ENCODE assay signal across 12 mouse cellular contexts in the genomic region with DNA sequence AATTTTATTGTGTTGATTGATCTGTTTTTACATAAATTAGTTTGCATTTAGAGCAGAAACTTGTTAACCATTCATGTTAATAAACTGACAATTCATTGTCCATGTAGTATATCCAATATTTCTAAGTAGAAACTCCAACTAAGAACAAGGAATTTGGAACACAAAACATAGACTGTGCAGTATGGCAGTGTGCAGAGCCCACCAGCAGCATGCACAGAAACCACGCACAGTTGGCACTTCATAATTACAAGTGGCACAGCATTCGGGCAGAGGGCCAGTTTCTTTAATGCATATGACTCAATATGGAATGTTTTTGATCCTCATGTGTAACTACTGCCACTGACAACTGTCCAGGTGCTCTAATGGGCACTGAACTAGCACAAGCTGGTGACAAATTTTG.
"Had no signal": no experiment of that assay in that cellular context is flagged by ENCODE, and none has a peak within 500 bp of the region (broad histone marks: within the 10 kb centered on the region; RNA-seq: fewer than 3 reads in every experiment).

No protein-coding gene starts in this region.

- H3K27me3 ChIP-seq: liver, embryonic 15.5 days; midbrain, embryonic 15.5 days had no signal

- H3K36me3 ChIP-seq: limb, embryonic 10.5 days; liver, embryonic 15.5 days; midbrain, embryonic 15.5 days had no signal

- H3K4me3 ChIP-seq: left cerebral cortex, adult 2 months; limb, embryonic 10.5 days; liver, embryonic 15.5 days; midbrain, embryonic 15.5 days had no signal

- DNase-seq: kidney, adult 18-20 months; kidney, postnatal 10 days; lung, adult 2 months; lung, postnatal 36 days; thymus, postnatal 4 days had no signal

- H3K4me1 ChIP-seq: limb, embryonic 10.5 days; liver, embryonic 15.5 days; midbrain, embryonic 15.5 days had no signal

- ATAC-seq: lung, postnatal 0 days; midbrain, embryonic 15.5 days had no signal

- H3K9me3 ChIP-seq: limb, embryonic 10.5 days; liver, embryonic 15.5 days; midbrain, embryonic 15.5 days had no signal

- H3K27ac ChIP-seq: left cerebral cortex, adult 2 months; limb, embryonic 10.5 days; liver, embryonic 15.5 days; midbrain, embryonic 15.5 days; stomach, postnatal 0 days had no signal

- H3K4me2 ChIP-seq: liver, embryonic 11.5 days; liver, embryonic 15.5 days; midbrain, embryonic 15.5 days had no signal

- H3K9ac ChIP-seq: liver, embryonic 15.5 days; midbrain, embryonic 15.5 days had no signal
